Mouse (Mus musculus) A20 (cell line): ENCODE data around the gene Klk1b4.

Experiments
- DNase-seq: peaks from one replicate; pipeline ENCODE4 v3.0.0-alpha.2; 2011; ENCODE audit warnings: low read depth, low spot score

Gene Klk1b4

GRCm38 (mm10) chr7:44253023-44253616 lies 45.9 kb downstream of the Klk1b4 start:
- DNase-seq = no peak

GRCm38 (mm10) chr7:44254930-44255329 lies 47.7 kb downstream of the Klk1b4 start:
- DNase-seq = no peak

GRCm38 (mm10) chr7:44257278-44257677 lies 50.0 kb downstream of the Klk1b4 start, which contains the start of gene Acp4:
Acp4 (minus strand) TSS chr7:44257378.
- DNase-seq = no peak

GRCm38 (mm10) chr7:44260410-44260809 lies 53.2 kb downstream of the Klk1b4 start:
- DNase-seq = no peak

GRCm38 (mm10) chr7:44261147-44261546 lies 53.9 kb downstream of the Klk1b4 start, which contains the start of gene Gm15517:
Gm15517 (plus strand) TSS chr7:44261447.
- DNase-seq = no peak
